Mouse (Mus musculus) layer of hippocampus, postnatal 36 days (tissue): ENCODE data around the gene Anxa4. TPM values are rescaled to one million over a fixed set of nuclear protein-coding genes. Genes with fewer than 3 reads are reported as not detected.
A peak's percentile ranks its signal among the peaks of the same experiment; 100 is the strongest.

Experiments used
- DNase-seq, 2 experiments: peaks; one replicate each; pipeline ENCODE4 v3.0.0; 2022
- total RNA-seq, 2 experiments: library from RNA; stranded (reverse); gene quantifications; 2 replicates each; pipeline ENCODE4 v1.2.3; 2021

Gene Anxa4
- total RNA-seq, 2 experiments from 2014 or later, result 4.8 to 6.0 TPM

DNA sequence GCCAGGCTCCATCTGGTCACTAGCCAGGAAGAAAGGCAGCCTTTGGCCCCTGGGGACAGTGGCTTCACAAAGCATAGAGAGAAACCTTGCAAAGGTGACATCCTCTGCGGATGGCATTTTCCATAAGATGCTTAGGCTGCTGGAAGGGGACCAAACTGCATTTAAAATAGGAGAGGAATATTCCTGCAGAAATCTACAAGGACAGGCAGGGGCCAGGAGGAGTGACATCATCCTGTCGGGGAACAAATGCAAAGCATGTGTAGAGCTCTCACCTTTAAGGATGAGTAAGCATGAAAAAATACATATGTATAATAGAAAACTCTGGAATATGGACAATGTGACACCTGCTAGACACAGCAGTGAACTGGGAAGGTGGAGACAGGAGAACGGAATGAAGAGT, 7.1 kb upstream of the Anxa4 start:
- no peak for DNase-seq

DNA sequence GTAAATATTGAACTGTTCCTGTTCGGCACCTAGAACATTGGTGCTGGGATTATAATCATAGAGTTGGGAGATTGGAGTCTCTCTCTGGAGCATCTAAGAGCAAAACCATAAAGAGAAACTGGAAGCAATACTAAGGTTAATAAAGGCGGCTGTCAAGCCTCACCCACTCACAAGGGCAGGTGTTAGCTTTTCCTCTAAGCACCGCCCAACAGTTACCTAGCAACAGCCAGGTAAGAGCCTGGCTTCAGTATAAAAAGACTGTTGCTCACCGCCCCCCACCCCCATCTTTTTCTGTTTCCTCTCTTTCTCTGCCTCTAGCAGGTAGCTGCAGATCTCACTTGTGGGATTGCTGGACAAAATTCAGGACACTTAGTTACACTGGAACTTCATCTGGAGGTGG, 4.1 kb upstream of the Anxa4 start:
- DNase-seq, result no peak

DNA sequence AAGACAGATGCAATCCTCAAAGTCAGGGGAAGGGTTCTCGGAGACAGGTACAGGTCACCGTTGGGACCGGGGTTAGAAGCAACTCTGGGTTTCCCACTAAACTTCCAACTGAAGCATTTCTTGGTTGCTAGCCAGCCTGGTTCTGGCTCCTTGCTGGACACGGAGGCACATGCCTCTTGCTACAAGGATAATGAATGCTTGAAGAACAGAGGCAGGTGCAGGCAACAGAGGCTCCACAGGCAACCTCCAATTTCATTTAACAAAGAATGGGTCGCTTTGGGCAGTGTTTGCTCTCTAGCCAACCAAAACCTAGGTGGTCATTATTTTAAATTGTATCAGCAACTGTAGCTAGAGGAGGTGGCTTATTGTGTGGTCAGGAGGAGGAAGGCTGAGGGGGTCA, 573 bp upstream of the Anxa4 start:
- DNase-seq, result no peak

DNA sequence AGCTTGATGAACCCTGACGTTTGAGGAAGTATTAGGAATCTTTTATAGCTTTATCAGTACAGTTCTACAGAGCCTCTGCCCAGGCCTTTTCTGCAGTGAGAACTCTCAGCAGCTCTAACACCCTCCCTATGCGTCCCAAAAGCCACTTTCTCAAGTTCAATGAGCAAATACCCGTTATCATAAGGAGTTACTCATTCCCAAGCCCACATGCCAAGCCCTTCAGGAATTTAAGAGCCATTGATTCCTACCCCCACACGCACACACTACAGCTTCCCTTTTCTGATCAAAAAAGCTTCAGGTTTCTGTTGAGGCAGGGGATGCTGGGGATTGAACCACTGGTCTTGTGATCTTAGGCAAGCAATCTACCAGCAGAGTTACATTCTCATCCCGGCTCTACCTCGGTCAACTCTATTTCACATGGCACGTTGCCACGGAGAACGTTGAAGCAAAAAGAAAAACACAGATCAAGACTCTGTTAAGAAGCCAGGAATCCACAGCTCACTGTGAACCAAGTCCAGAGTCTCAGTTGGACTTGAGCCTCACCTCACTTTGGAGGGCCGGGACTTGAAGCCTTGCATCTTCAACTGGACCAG, 2.9 kb downstream of the Anxa4 start:
- DNase-seq, result no peak

DNA sequence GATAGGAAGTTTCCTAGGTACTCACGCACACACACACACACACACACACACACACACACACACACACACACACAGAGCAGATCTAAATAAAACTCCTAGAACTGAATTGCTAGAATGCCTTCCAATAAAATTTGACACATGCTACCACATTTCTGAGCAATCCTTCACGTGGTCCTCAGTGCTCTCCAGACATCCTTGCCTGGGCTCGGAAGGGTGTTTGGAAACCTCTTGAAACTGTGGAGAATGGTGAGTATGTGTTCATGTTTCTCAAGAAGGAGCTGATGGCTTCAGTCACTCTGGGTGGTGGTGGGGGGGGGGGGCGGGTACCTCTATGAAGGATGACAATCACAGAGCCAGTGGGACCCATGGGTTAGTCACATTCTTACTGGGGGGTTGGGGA, 5.1 kb downstream of the Anxa4 start:
- DNase-seq, result no peak

DNA sequence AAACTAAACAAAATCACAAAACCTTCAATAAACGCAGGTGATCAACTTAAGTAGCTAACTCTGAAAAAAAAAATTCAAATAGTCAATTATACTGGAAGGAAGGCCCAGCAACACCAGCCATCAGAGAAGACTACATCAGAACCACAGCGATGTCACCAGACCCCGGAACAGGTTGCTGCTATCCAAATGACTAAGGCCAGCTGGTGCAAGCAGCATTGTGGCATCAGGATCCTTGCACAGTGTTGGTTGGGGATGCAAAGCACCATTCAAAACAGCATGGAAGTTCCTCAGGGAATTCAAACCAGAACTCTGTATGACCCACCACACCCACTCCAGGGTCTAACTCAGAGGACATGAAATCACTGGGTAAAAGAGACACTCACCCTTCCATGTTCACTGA, 6.8 kb downstream of the Anxa4 start:
- DNase-seq, result no peak

DNA sequence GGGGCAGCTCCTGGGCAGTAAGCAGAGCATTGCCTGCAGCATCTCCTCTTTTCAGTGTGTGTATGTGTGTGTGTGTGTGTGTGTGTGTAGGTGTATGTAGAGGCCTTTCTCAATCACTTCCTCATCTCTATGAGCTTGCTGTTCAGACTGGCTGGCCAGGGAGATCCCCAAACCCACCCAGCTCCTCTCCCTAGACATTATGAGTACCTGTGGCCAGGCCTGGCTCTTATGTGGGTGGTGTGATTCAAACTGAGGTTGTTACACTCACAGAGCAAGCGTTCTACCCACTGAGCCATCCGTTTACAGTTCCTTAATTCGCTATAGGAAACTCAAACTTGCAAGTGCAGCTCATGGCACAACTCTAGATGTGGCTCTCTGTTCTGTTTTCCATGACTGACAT, 8.6 kb downstream of the Anxa4 start:
- DNase-seq, result no peak

DNA sequence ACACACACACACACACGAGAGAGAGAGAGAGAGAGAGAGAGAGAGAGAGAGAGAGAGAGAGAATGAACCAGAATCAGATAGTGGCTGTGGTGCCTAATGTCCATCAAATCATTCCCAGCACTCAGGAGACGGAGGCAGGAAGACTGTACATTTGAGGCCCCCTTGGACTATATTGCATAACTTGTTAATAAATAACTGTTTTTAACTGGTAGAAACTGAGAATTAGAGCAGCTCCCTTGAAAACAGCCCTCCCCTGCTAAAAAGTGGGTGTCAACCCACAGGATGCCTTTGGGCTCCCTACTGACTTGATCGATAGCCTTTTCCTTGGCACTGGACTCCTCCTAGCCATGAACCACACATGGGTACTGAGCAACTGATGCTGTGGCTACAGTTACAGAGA, 11.0 kb downstream of the Anxa4 start:
- no peak for DNase-seq

DNA sequence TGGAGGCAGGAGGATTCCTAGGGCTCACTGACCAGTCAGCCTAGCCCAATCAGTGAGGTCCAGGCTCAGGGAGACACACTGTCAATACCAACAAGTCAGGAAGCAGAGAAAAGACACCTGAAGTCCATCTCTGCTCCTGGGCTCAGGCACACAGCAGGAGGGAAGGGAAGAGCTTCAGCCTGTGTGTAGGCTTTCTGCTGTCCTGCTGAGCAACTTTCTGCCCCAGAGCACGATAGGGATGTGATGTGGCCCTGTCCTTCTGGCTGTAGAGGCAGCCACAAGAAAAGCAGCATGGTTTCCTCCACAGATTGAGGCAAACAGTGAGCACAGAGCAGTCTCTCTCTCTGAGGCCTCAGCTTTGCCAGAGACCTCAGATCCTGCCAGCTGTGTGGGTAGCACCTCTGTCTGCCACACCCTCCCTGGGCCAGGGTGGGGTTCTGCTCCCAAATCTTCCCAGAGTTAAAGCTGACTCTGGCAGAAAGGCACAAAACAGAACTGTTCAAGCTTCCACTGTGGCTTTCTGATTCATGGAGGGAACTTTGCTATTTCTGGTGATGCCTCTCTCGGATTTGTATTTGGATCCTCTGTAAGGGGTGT, 11.9 kb downstream of the Anxa4 start:
- DNase-seq, result no peak

DNA sequence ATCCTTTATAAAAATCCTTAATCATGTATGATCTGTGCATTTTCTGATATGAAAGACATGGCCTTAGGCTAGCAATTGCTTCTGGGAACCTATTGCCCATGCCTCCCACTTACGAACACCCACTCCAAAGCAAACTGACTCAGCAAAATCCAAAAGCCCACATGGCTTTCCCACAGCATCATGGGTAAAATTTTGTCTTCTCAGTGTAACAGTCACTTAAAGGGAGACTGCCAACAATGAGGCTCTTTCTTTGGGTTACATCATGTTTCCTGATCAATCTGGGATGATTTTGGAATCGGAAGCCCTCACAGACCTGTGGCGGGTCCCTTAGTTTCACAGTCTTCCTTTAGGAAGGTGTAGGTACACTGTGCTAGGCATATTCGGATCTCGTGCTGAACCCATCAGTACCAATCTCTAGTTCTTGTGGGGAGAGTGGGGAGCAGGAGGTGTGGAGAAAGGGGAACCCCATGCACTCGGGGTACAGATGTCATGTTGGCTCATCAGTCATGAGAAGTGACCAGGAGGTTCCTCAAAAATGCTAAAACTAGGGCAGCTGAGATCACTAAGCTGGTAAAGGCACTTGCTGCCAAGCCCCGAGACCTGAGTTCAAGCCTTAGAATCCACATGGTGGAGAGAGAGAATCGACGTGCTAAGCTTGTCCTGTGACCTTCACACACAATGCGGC, 14.3 kb downstream of the Anxa4 start:
- no peak for DNase-seq

DNA sequence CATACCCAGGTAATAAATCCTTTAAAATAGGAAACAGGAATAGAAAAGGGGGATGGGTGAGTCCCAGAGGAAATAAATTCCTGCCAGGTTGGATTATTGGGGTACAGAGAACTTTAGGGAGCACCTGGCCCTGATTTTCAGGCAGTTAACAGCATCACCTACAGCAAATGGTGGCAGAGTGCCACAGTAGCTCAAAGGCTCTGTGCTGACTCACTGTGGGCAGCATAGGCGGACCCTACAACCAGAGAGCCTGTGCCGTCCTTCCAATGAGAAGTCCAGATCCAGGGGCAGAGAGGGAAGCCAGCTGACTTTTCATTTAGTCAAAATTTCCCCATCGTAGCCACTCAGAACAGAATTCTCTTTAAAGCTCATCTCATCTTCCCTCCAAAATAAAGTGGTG, 16.2 kb downstream of the Anxa4 start:
- no peak for DNase-seq

DNA sequence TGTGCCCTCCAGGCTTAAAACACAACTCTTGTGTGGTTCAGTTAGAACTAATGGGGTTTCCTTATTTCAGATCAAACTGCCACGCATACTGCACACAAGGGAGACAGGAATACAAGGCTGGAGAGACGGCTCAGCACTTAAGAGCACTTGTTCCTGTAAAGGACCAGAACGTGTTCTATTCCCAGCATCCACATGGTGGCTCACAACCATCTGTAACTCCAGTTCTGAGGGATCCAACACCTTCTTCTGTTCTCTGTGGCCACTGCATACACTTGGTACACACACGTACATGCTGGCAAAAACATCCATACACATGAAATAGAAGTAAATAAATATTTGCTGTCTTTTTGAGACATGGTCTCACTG, 16.7 kb downstream of the Anxa4 start:
- DNase-seq, result peak; percentile 16 to 30

DNA sequence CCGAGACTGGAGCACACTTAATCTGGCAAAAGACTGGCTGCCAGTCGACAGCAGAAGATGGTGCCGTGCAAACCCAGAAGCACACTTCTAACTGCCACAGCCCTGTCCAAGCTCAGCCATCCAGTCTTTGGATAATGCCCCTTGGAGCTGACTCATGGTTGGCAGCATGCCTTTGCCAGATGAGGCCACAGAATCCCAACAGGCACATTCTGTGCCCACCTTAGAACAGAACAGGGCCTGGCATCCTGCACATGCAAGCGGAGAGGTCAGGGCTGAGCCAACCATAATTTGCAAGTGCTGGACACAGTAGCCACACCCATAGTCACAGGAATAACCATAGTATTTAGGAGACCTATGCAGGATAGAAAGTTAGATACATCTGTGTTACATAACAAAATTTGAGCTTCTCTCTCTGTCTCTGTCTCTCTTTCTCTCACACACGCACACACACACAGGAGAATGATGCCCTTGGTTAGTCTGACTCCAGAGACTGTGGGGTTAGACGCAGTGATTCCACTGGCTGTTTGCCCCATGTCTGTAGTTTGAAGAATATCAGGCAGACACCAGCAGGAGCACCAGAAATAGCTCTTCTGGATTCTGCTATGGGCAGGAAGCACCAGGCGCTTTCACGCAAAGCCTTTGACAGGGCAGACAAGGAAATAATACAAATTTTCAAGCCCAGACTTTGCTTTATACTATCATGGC, 17.2 kb downstream of the Anxa4 start:
- peak in 1 of 2 experiments; percentile 18 for DNase-seq

DNA sequence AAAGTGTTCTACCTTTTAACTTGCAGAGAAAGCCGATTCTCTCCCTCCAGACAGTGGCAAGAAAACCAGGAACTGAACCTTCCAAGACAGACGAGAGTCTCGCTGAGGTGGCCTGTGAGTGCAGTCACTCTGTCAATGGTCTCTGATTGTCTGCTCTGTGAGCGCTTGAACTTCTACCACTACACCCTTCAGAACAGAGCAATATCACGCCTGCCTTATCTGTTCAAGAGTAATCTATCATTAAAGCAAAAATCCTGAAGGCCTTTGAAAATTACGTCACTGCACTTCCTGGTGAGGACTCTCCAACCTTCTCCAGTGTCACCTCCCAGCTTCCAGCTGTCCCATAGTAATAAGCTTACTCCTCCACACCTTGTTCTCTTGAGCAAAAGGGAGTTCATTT, 18.4 kb downstream of the Anxa4 start:
- DNase-seq, result no peak

DNA sequence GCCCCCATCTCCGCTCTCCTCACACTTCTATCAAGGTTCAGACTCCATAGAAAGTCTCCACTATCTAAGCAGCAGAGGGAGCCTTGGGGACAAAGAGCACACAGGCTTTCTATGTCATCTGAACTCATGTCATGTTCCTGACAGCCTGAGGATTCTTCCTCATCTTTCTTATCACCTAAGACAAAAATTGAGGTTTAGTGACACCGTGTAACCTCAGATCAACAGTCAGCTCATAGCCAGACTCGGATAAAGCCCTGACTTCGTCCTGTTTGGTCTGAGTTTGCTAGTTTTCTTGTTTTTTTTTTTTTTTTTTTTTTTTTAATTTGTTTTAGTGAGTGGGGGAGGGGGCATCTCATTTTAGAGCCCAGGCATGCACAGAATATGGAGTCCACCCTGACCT, 19.6 kb downstream of the Anxa4 start:
- no peak for DNase-seq

DNA sequence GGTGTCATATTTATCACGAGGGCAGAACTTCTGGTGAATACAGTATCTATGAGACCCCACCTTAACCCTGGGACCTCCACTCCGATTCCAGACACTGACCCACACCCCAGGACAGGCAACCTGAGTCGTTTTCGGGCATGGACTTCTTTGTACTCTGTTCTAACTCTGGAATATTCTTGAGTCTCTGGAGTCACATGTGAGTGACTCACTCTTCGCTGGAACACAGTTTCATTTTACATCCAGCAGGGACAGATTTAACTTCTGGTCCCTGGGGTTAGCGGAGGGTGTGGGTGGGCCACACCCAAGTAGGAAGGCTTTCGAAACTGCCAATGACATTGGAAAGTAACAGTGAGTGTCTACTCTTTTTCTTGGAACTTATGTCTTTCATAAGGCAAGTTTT, 20.8 kb downstream of the Anxa4 start:
- DNase-seq, result no peak

DNA sequence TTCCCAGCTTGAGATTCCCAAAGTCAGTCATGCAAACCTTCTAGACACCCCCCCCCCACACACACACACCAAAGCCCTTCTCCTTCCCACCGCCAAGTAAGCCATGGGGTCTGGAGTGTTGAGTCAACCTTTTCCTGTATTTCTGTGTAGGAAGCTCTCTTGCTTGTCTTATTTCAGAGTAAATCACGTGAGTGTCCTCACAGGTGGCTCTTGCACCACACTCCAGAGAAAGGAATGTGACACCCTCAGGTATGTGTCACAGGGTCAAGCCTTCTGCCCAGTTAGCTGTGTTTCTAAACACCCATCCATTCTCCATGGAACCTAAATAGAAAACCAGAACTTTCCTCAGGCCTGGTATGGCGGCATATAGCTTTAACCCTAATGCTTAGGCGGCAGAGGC, 24.4 kb downstream of the Anxa4 start:
- DNase-seq, result no peak

DNA sequence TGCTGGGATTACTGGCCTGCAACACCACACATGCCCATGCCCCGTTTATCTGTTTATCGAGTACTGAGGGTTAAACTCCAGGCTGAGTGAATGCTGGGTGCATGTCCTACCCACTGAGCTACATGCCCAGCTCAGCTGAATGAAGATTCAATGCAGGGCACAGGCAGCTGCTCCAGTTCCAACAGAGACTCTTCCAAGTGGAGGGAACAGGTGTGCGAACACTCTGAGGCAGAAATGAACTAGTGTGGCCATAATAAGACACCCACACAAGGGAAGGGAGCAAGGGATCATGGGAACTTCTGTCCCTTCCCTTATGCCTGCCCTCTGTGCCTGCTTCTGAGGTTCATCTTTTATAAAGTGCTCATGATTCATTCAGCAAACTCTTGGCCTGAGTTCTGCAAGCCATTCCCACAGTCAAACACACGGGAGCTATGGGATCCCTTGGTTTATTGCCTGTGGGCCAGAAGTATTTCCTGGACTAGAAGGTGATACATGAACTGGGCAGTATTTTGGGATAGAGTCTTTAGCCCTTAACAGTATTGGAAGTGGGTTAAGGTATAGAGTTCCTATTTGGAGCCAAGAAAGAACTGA, 25.1 kb downstream of the Anxa4 start:
- DNase-seq, result no peak

DNA sequence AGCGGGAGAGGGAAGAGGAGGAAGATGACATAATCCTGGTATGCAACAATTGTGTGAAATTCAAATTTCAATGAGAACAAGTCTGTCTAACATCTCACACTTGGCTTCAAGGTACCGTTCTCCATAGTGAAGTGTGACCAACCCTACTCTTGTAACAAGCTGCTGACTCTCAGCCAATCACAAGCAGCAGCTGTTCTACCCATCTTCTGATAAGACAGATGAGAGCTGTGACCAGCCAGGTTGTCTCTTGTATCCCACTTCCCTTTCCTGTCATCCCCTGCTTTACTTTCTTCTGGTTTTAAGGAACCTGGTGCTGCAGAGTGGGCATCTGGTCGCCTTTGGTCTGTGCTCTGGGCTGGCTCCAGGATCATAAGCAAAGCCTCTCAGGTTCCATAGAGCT, 25.9 kb downstream of the Anxa4 start:
- DNase-seq, result no peak

DNA sequence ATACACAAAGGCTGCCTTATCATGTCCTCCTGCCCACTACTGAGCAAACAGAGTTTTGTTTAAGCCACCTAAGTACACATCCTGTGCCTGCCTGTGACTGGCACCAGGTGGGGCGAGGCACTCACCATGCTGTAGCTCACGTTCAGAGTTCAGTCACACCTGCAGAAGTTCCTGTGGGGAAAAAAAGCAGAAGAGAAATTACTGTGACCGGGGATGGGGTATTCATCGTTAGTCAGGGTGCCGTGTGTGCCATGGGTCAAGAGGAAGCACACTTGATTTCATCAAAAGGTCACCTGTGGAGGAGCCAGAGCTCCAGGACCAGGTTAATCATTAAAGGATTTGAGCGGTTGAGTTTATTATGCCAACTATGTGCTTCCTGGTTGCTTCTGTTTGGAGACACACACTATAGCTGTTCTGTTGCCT, 27.7 kb downstream of the Anxa4 start:
- DNase-seq, result no peak

DNA sequence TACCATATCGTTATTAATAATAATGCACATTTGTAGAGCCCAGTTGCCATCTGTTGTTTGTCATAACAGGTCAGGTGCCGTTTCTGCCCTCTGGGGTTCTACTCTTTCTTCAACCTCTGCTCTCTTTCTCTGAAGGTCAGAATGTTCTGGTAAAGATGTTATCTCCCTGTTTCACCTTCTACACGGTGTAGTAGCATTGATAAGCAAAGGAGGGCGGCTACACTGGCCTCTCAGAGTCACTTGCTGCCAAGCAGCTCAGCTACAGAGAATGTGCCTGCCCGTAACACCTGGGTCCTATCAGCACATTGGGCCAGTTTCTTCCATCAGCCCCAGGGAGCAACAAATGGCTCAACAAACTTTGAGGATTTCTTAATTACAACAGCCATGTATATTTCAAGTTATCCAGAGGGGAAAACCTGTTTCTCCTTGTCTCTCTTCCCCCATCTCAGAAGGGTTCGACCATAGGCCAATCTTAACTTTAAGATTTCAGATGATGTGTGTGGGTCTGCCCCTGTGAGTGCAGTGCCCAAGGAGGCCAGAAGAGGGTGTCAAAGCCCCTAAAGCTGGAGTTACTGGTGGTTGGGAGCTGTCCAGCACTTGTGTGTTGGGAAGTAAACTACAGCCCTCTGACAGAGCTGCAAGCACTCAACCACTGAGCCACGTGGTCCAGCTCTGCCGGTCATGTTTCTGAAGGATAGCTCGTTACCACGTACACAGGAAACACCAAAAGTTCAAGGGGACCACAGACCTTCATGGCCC, 39.1 kb downstream of the Anxa4 start:
- DNase-seq, result no peak

DNA sequence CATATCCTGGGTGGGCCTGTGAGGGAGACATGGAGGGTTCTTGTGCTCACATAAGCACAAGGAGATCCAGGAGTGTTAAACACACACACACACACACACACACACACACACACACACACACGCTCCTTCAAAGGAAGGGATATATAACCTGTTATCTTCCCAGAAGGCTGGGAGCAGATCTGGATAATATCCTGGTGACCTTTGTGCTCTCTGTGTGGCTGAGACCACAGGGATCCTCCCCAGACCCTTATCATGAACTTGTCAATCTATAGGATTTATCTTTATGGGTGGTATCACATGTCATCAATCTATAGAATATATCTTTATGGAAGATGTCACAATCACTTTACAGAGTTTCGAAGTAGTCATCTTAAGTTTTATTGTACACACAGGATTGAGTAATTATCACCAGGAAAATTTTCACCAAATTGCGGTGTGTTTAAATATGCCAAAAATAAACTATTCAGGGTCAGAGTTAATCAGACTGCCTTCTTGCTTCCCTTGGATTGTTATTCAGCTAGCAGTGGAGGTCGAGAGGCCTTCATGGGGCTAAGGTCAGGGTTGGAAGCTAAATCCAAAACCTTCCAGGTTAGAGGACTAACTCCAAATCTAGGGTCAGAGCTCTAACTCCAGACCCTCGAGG, 40.4 kb downstream of the Anxa4 start:
- DNase-seq, result no peak
